Mouse (Mus musculus) hindbrain, embryonic 11.5 days (tissue): Measurements from ENCODE around the gene Nmur1. TPM values are rescaled to one million over a fixed set of nuclear protein-coding genes. Genes with fewer than 3 reads are reported as not detected.
A peak's percentile ranks its signal among the peaks of the same experiment; 100 is the strongest.

Experiments
- ATAC-seq: fragments of 200-750 bp; cut with Nextera tagmentation; 2 replicates; pipeline ENCODE4 v1.8.0; 2017; ENCODE audit warnings: mild to moderate bottlenecking, moderate TSS enrichment, moderate library complexity; ENCODE audit not compliant: low FRiP score
- DNase-seq: peaks from one replicate; pipeline ENCODE4 v3.0.0-alpha.2; 2015; ENCODE audit warnings: low spot score
- H3K27ac ChIP-seq: fragments of 300-500 bp; sonication (generic); 2 replicates; pipeline ENCODE4 v1.5.1; 2014; ENCODE audit warnings: mild to moderate bottlenecking, low read depth, low read length
- H3K27me3 ChIP-seq: fragments of 300-500 bp; sonication (generic); 2 replicates; pipeline ENCODE4 v1.6.1; 2014; ENCODE audit warnings: mild to moderate bottlenecking, low read length, moderate library complexity, mixed read lengths; ENCODE audit not compliant: control insufficient read depth, insufficient read depth
- H3K36me3 ChIP-seq: fragments of 300-500 bp; sonication (generic); 2 replicates; pipeline ENCODE4 v1.6.1; 2014; ENCODE audit warnings: mild to moderate bottlenecking, low read length, moderate library complexity, mixed read lengths; ENCODE audit not compliant: control insufficient read depth, insufficient read depth
- H3K4me1 ChIP-seq: fragments of 300-500 bp; sonication (generic); replicated peaks from 2 replicates; pipeline ENCODE4 v1.6.1; 2014; ENCODE audit warnings: low read length, mixed read lengths; ENCODE audit not compliant: control insufficient read depth, insufficient read depth
- H3K4me2 ChIP-seq: fragments of 300-500 bp; sonication (generic); replicated peaks from 2 replicates; pipeline ENCODE4 v1.6.1; 2014; ENCODE audit warnings: mild to moderate bottlenecking, low read depth, low read length
- H3K4me3 ChIP-seq: fragments of 300-500 bp; sonication (generic); 2 replicates; pipeline ENCODE4 v1.5.1; 2014; ENCODE audit warnings: low read depth, low read length
- H3K9ac ChIP-seq: fragments of 300-500 bp; sonication (generic); 2 replicates; pipeline ENCODE4 v1.6.1; 2014; ENCODE audit warnings: low read depth, low read length
- H3K9me3 ChIP-seq: fragments of 300-500 bp; sonication (generic); 2 replicates; pipeline ENCODE4 v1.6.1; 2016; ENCODE audit warnings: low read length; ENCODE audit not compliant: control insufficient read depth
- WGBS: fragments of 180-500 bp; shearing (Covaris S2); extraction: QIAGEN DNeasy Blood & Tissue Kit; methylation state at CpG from one replicate; pipeline ENCODE4 v1.1.7; 2014; 5-methylcytosine and 5-hydroxymethylcytosine counted together
- polyA plus RNA-seq: library from polyadenylated mRNA; unstranded; fragments of >200 nt; fragmentation: Nextera tagmentation; extraction: Ambion mirVana; gene quantifications from 2 replicates; pipeline ENCODE4 v1.2.1, GENCODE M21; 2014

Gene Nmur1
- polyA plus RNA-seq, 1 experiment from 2014 or later, result not detected

GRCm38 (mm10) chr1:86437219-86438013, 11.4 kb upstream of the Nmur1 start:
- ATAC-seq, result no peak
- Histone ChIP-seq H3K27ac (no peak overlapping the region), H3K4me1 (peaks cover 19% of the 10 kb centered on the region), H3K9ac (no peak overlapping the region), H3K4me3 (no peak overlapping the region), H3K4me2 (no peak overlapping the region), H3K27me3 (no peaks in the 10 kb centered on the region), H3K36me3 (no peaks in the 10 kb centered on the region), H3K9me3 (no peaks in the 10 kb centered on the region)
- no peak for DNase-seq
- 71% methylated on average over 9 of the region's 9 CpGs for WGBS

- Histone ChIP-seq H3K4me2 (peak overlapping the region; percentile 59), H3K4me3 (no peak overlapping the region), H3K27me3 (no peaks in the 10 kb centered on the region), H3K9ac (peak overlapping the region; percentile 63), H3K4me1 (peaks cover 19% of the 10 kb centered on the region), H3K27ac (peak overlapping the region; percentile 99), H3K9me3 (no peaks in the 10 kb centered on the region), H3K36me3 (no peaks in the 10 kb centered on the region)
- 16% methylated on average over 13 of the region's 13 CpGs for WGBS
- ATAC-seq, result peak; percentile 12
- DNase-seq, result peak; percentile 65
These were observed 9.3 kb upstream of the Nmur1 start for GRCm38 (mm10) chr1:86435302-86435821.

GRCm38 (mm10) chr1:86434439-86435201, 8.6 kb upstream of the Nmur1 start:
- DNase-seq (peak; percentile 100), ATAC-seq (peak; percentile 93)
- Histone ChIP-seq H3K36me3 (no peaks in the 10 kb centered on the region), H3K9ac (peak overlapping the region; percentile 63), H3K27me3 (no peaks in the 10 kb centered on the region), H3K4me2 (peak overlapping the region; percentile 59), H3K27ac (peak overlapping the region; percentile 99), H3K4me1 (peaks cover 17% of the 10 kb centered on the region), H3K9me3 (no peaks in the 10 kb centered on the region), H3K4me3 (peak overlapping the region; percentile 29)
- 3% methylated on average over 46 of the region's 46 CpGs for WGBS

GRCm38 (mm10) chr1:86434001-86434400, 8.0 kb upstream of the Nmur1 start:
- Histone ChIP-seq H3K4me1 (peaks cover 17% of the 10 kb centered on the region), H3K36me3 (no peaks in the 10 kb centered on the region), H3K9ac (peak overlapping the region; percentile 42), H3K4me2 (peak overlapping the region; percentile 47), H3K27ac (peak overlapping the region; percentile 99), H3K9me3 (no peaks in the 10 kb centered on the region), H3K4me3 (peak overlapping the region; percentile 21; the same call in 1 of the 2 replicates), H3K27me3 (no peaks in the 10 kb centered on the region)
- WGBS, result under 1% methylated on average over 12 of the region's 12 CpGs
- ATAC-seq (peak; percentile 71), DNase-seq (peak; percentile 68)

GRCm38 (mm10) chr1:86433359-86433758, 7.3 kb upstream of the Nmur1 start:
- H3K27ac ChIP-seq, result peak overlapping the region; percentile 99
- H3K9me3 ChIP-seq, result no peaks in the 10 kb centered on the region
- H3K27me3 ChIP-seq, result no peaks in the 10 kb centered on the region
- WGBS, result 81% methylated on average over 7 of the region's 7 CpGs
- H3K4me1 ChIP-seq, result peaks cover 17% of the 10 kb centered on the region
- no peak overlapping the region for H3K9ac ChIP-seq
- no peak for ATAC-seq
- no peak for DNase-seq
- no peak overlapping the region for H3K4me2 ChIP-seq
- no peaks in the 10 kb centered on the region for H3K36me3 ChIP-seq
- no peak overlapping the region for H3K4me3 ChIP-seq

GRCm38 (mm10) chr1:86432778-86433177, 6.8 kb upstream of the Nmur1 start:
- Histone ChIP-seq H3K9ac (no peak overlapping the region), H3K9me3 (no peaks in the 10 kb centered on the region), H3K27ac (peak overlapping the region; percentile 99; the same call in 1 of the 2 replicates), H3K4me1 (peaks cover 17% of the 10 kb centered on the region), H3K27me3 (no peaks in the 10 kb centered on the region), H3K4me3 (no peak overlapping the region), H3K36me3 (no peaks in the 10 kb centered on the region), H3K4me2 (no peak overlapping the region)
- ATAC-seq (no peak), DNase-seq (no peak)
- WGBS, result 91% methylated on average over 4 of the region's 4 CpGs

GRCm38 (mm10) chr1:86430056-86430455, 4.0 kb upstream of the Nmur1 start:
- WGBS, result 39% methylated on average over 2 of the region's 2 CpGs
- DNase-seq (peak; percentile 86), ATAC-seq (no peak)
- Histone ChIP-seq H3K27ac (no peak overlapping the region), H3K27me3 (no peaks in the 10 kb centered on the region), H3K9me3 (no peaks in the 10 kb centered on the region), H3K4me2 (no peak overlapping the region), H3K36me3 (no peaks in the 10 kb centered on the region), H3K4me1 (peaks cover 8% of the 10 kb centered on the region; the same call in 1 of the 2 replicates), H3K9ac (no peak overlapping the region), H3K4me3 (no peak overlapping the region)

- Histone ChIP-seq H3K27ac (peak overlapping the region; percentile 60), H3K4me3 (no peak overlapping the region), H3K4me2 (0 out of 2 replicates have a peak overlapping the region, but pooled peaks have one; percentile 15), H3K27me3 (no peaks in the 10 kb centered on the region), H3K9me3 (no peaks in the 10 kb centered on the region), H3K4me1 (no peaks in the 10 kb centered on the region; the same call in 1 of the 2 replicates), H3K9ac (peak overlapping the region; percentile 46), H3K36me3 (no peaks in the 10 kb centered on the region)
- ATAC-seq, result peak; percentile 83
- WGBS, result 19% methylated on average over 11 of the region's 11 CpGs
- peak; percentile 47 for DNase-seq
These were observed 1.0 kb downstream of the Nmur1 start for GRCm38 (mm10) chr1:86424835-86425547.
